Mouse (Mus musculus) spleen, adult 18-20 months (tissue): ENCODE measurements around the gene Atp8b5.

Experiments used
- DNase-seq, 2 experiments: peaks; one replicate each; pipeline ENCODE4 v3.0.0; 2022; ENCODE audit warnings: mixed read lengths in 2 of 2

Atp8b5 gene

DNA sequence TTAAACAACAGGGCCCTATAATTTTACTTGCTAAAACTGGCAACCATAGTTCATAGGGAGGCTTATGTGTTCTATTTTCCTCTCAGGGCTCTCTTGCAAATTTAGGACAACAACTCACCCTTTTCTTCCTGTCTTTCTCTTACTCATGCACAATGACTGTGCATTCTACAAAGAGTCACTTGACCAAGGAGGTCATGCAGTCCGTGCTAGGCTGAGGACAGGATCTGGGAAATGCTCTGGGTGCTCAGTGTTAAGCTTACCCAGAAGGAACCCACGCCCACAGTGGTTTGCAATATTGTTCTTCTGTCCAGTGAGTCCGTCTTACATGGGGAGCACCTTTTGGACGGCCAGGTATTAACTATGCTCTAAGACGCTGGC lies 117.1 kb downstream of the Atp8b5 start:
- no peak for DNase-seq

DNA sequence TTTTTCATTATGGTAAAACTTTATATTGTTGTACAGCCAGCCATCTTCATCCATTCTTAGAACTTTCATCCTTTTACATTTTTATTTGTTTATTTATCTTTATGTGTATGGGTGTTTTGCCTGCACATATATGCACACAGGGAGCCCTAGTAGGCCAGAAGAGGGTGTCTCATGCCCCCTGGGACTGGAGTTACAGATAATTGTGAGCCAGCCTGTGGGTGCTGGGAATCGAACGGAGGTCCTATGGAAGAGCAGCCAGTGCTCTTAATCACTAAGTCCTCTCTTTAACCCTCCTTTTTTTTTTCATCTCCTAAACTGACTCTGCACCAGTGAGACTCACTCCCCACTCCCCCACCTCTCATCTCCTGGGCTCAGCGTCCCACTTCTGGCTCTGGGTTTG lies 117.6 kb downstream of the Atp8b5 start:
- DNase-seq, result no peak

DNA sequence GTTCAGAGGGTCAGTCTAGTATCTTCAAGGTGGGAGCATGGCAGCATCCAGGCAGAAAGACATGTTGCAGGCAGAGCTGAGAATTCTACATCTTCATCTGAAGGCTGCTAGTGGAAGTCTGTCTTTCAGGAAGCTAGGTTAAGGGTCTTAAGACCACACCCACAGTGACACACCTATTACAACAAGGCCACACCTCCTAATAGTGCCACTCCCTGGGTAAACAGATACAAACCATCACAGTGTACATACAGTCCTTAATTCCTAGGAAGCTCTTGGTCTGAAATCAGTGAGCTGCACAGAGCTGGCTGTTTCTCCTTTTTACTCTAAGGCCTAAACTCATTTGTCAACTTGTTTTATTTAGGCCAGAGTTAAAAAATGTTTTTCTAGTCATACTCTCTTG lies 120.0 kb downstream of the Atp8b5 start:
- DNase-seq, result no peak

- DNase-seq, result no peak
Measured at GRCm38 (mm10) chr4:43389390-43389789, 122.4 kb downstream of the Atp8b5 start.

GRCm38 (mm10) chr4:43389845-43390440 lies 123.0 kb downstream of the Atp8b5 start:
- DNase-seq, result no peak

DNA sequence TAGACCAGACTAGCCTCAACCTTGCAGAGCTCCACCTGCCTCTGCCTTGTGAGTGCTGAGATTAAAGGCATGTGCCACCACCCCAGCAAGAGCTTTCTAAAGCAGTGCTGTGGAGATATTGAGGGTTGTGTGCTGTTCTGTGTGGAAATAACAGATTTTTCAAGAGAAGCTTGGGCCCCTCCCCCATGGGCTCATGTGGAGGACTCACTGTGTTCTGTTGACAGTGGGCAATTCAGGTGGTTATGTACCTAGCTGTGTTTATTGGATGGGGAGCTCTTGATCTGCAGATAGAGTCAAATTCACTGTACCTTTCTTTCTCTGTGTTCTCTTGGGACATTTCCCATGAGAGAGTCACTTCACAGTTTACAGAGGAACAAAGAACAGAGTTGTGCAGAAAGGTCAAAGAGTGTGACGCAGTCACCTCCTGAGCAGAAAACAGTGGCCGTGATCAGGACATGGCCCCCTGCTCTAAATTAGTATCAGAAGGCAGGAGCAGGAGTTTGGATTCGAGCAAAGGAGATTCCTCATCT lies 124.6 kb downstream of the Atp8b5 start:
- DNase-seq, result no peak

DNA sequence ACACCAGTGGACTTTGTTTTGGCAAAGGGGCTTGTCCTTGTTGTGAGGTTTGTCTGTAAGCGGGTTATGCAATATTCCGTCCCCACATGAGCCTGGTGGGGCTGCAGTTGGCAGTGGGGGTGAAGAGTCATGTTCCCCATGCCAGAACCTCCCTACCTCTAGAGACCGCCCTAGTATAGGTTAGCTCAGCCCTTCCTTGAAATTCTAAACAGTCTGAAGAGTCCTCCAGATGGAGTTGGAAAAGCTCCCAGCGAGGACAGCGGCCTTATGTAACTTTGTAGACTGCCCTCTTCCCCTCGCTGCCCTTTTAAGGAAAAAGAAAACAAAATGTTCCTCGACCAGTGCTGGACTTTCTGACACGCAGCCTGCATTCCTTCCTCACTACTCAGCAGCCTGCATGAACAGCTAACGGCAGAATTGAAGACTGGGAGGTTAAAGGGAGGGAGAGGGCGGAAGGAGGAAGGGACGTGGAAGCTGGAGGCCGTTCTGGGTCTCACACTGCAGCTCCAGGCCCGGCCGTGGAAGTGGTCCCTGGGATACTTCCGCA lies 127.5 kb downstream of the Atp8b5 start:
- no peak for DNase-seq

DNA sequence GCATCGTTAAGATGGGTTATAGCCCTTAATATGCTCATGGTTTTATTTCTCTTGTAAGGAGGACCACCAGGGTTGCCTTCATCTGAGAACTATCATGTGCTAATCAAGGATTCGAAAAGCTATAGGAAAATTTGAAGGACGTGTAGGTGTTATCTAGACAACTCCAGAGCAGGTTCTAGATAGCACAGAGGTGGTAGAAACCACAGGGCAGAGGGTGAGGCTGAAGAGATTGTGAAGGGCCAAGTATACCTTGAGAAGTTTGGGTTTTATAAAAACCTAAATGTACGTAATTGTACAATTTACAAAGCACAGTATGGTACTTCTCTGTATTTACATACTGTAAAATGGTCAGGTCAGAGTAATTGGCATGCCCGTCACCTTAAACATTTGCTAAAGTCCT lies 128.2 kb downstream of the Atp8b5 start:
- no peak for DNase-seq

- no peak for DNase-seq
Measured at GRCm38 (mm10) chr4:43395836-43396235, 128.9 kb downstream of the Atp8b5 start.

- DNase-seq, result no peak
Measured at GRCm38 (mm10) chr4:43396381-43396780, 129.4 kb downstream of the Atp8b5 start.

GRCm38 (mm10) chr4:43398014-43398413 lies 131.1 kb downstream of the Atp8b5 start:
- DNase-seq, result no peak

- no peak for DNase-seq
Measured at GRCm38 (mm10) chr4:43398829-43399331, 131.9 kb downstream of the Atp8b5 start.

GRCm38 (mm10) chr4:43399391-43400131 lies 132.6 kb downstream of the Atp8b5 start:
- DNase-seq, result no peak

- DNase-seq, result no peak
Measured at GRCm38 (mm10) chr4:43400976-43401375, 134.0 kb downstream of the Atp8b5 start.

DNA sequence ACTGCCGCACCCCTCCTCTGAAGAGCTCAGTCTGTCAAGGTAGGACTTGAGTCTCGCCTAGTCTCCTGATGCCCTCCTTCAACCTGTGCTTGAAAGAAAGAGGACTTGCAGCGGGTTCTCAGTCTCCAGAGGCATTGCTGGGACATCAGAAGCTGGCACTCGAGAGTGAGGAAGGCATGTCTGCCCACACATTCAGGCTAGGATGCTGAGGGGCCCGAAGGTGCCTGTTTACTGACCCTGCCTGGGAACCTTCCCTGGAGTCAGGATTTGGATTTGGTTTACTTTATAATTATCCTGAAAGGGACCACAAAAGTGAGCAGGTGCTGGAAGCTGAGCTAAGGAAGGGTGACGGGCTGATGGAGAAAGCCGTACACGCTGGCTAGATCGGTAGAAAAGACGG lies 134.5 kb downstream of the Atp8b5 start:
- no peak for DNase-seq

DNA sequence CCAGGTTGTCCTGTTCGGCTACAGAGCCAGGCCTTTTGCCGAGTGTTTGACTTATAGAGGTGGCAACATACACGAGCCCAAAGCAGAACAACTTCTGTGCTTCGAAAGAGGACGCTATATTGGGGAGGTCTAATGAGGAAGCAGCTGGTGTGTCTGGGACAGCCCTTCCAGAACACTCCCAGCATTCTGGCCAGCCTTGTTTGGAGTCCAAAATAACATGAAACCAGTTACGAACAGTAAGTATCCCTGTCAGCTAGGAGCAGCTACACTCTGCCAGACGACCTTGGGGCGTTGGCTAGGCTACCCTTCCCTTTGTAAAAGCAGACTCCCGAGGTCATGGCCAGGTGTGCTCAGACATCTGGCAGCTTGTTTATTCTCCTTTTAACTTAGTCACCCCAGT lies 135.3 kb downstream of the Atp8b5 start:
- no peak for DNase-seq

DNA sequence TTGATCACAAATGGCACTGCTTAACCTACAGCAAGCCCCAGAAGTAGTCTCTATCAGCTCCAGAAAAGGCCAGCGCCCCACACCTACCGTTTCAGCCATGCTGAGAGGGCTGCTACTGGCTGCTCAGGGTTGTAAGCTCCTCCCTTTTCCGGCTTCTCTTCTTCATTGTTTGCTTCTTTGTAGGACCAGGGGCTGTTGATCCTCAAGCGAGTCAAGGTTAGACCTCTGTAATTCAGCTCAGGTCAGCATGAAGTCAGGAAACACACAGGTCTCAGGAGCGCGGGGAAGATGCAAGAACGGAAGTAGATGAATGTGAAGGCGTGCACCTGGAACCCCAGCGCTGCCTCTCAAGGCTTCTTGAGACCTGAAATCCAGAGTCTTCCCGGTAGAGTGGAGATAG lies 137.7 kb downstream of the Atp8b5 start:
- DNase-seq, result no peak

GRCm38 (mm10) chr4:43406162-43406971 lies 139.4 kb downstream of the Atp8b5 start:
- DNase-seq, result no peak

- DNase-seq, result no peak
Measured at GRCm38 (mm10) chr4:43407071-43407920, 140.3 kb downstream of the Atp8b5 start.

DNA sequence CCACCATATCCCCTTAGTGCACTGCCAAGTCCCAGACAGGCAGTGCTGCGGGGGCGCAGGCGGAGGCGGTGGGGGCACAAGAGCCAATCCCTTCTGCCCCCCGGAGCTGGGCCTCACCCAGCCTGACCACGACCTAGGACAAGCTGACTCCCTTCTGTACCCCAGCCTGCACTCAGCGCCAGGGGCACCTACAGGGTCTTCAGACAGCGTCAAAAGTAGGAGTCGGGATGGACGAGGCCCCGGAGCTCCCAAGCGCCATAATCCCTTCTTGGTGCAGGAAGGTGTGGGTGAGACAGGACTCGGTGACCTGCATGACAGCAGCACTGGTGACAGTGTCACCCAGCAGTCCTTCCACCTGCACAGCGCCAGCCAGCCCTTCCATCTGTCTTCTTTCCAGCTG lies 147.8 kb downstream of the Atp8b5 start:
- no peak for DNase-seq

DNA sequence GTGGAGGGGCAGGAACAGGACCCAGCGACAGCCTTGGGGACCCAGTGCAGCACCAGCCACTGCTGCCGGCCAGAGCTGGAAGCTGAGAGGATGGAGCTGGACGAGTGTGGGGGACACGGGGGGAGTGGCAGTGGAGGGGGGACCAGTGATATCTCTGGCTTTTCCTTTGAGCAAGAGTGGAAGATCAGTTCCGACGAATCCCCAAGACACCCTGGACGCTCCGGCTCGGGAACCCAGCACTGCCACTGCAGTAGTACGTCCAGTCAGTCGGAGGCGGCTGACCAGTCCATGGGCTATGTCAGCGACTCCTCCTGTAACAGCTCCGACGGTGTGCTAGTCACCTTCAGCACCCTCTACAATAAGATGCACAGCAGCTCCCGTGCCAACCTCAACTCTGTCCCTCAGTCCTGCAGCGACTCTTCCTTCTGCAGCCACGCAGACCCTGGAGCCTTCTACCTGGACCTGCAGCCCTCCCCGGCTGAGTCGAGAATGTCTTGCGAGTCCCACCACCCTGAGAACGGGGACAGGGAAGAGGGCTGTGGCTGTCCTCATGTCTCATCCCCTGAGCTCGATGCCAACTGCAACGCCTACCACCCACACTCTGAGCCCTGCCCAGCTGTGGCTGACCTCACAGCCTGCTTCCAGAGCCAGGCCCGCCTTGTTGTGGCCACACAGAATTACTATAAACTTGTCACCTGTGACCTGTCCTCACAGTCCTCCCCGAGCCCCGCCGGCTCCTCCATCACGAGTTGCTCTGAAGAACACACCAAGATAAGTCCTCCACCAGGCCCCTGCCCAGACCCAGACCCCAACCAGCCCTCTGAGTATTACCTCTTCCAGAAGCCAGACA lies 148.5 kb downstream of the Atp8b5 start:
- no peak for DNase-seq
